Mouse (Mus musculus) lung, adult 2 months (tissue): ENCODE measurements around the gene Pde6g. TPM values are rescaled to one million over a fixed set of nuclear protein-coding genes. Genes with fewer than 3 reads are reported as not detected.

Source experiments
- DNase-seq: peaks from one replicate; pipeline ENCODE4 v3.0.0; 2022
- H3K4me1 ChIP-seq: fragments of 200-500 bp; 2 replicates; pipeline ENCODE4 v1.6.1; 2011; ENCODE audit warnings: low read length; ENCODE audit not compliant: control insufficient read depth, insufficient read depth
- H3K4me3 ChIP-seq: fragments of 200-500 bp; replicated peaks from 2 replicates; pipeline ENCODE3; 2011; ENCODE audit warnings: low read depth, mild to moderate bottlenecking, control low read depth, low read length; ENCODE audit errors: extremely low read depth
- CTCF ChIP-seq: fragments of 200-500 bp; IDR thresholded peaks from 2 replicates; pipeline ENCODE4 v1.5.1; 2011; ENCODE audit warnings: mild to moderate bottlenecking, low read length, control low read depth; ENCODE audit not compliant: insufficient read depth
- POLR2A ChIP-seq: fragments of 200-500 bp; IDR thresholded peaks from 2 replicates; pipeline ENCODE4 v1.6.1; 2011; ENCODE audit warnings: low read depth, mild to moderate bottlenecking, control low read depth, low read length, borderline replicate concordance; ENCODE audit errors: extremely low read depth
- WGBS: fragments of 180-500 bp; shearing (Covaris S2); methylation state at CpG from one replicate; pipeline ENCODE4 v1.1.7; 2018; 5-methylcytosine and 5-hydroxymethylcytosine counted together
- polyA plus RNA-seq: library from polyadenylated mRNA; depleted of rRNA; stranded (reverse); fragments of >200 nt; gene quantifications from 2 replicates; pipeline ENCODE4 v1.2.3, GENCODE M21; 2012; rRNA removed

Pde6g gene
- polyA plus RNA-seq, 1 experiment = 0.45 TPM

DNA sequence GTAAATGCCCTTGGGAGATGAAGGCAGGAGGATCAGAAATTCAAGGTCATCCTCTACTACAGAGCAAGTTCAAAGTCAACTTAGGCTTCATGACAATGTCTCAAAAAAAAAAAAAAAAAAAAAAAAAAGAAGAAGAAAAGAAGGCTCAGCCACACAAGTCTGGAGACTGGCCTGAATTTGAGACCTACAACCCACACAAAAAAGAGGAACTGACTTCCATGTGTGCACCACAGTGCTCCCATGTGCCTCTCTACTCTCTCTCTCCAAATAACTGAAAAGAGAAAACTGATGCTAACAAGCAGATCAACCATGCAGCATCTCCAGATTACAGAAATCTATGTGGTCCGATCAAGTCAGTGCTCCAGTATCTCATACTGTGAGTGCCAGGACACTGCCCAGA, 48.5 kb downstream of the Pde6g start:
- 100% methylated on average over 1 of the region's 1 CpGs for WGBS
- TF ChIP-seq CTCF (no peak), POLR2A (no peak)
- DNase-seq = no peak
- Histone ChIP-seq H3K4me1 (no peaks in the 10 kb centered on the region), H3K4me3 (no peak overlapping the region)

GRCm38 (mm10) chr11:120399319-120399718, 54.0 kb downstream of the Pde6g start:
- TF ChIP-seq CTCF (no peak), POLR2A (no peak)
- 96% methylated on average over 2 of the region's 2 CpGs for WGBS
- DNase-seq = no peak
- no peaks in the 10 kb centered on the region; the same call in 1 of the 2 replicates for H3K4me1 ChIP-seq
- H3K4me3 ChIP-seq = no peak overlapping the region

Other genes starting within 250 kb of the Pde6g start
- gene Bahcc1, start 220.6 kb downstream of the Pde6g start, polyA plus RNA-seq = 10.8 and 12.4 TPM in 2 replicates
- gene Actg1, start 105.0 kb downstream of the Pde6g start, polyA plus RNA-seq = 941 and 1,175 TPM in 2 replicates
- gene Fscn2, start 92.0 kb downstream of the Pde6g start, polyA plus RNA-seq = 0.06 and 0.60 TPM in 2 replicates
- gene Faap100, start 74.7 kb downstream of the Pde6g start, polyA plus RNA-seq = 61.9 and 67.1 TPM in 2 replicates
- 39.2 and 49.8 TPM in 2 replicates for gene Nploc4, start 15.8 kb downstream of the Pde6g start, polyA plus RNA-seq
- gene Tspan10, start 10.9 kb downstream of the Pde6g start, polyA plus RNA-seq = 0.06 TPM in 1 of 2 replicates, not detected in the other
- gene Oxld1, start 4.6 kb upstream of the Pde6g start, polyA plus RNA-seq = 11.9 and 14.9 TPM in 2 replicates
- 11.0 and 14.5 TPM in 2 replicates for gene Ccdc137, start 4.6 kb upstream of the Pde6g start, polyA plus RNA-seq
- 15.6 and 17.3 TPM in 2 replicates for gene Arl16, start 14.1 kb upstream of the Pde6g start, polyA plus RNA-seq
- gene Mrpl12, start 31.1 kb upstream of the Pde6g start, polyA plus RNA-seq = 48.0 and 51.4 TPM in 2 replicates
- 157 and 174 TPM in 2 replicates for gene Slc25a10, start 38.3 kb upstream of the Pde6g start, polyA plus RNA-seq
- gene Gcgr, start 77.2 kb upstream of the Pde6g start, polyA plus RNA-seq = 0.86 and 1.0 TPM in 2 replicates
- gene Mcrip1, start 96.2 kb upstream of the Pde6g start, polyA plus RNA-seq = 133 and 168 TPM in 2 replicates
- gene Ppp1r27, start 97.6 kb upstream of the Pde6g start, polyA plus RNA-seq = 3.3 TPM in 1 of 2 replicates, not detected in the other
- gene P4hb, start 119.8 kb upstream of the Pde6g start, polyA plus RNA-seq = 192 and 254 TPM in 2 replicates
- gene Arhgdia, start 128.1 kb upstream of the Pde6g start, polyA plus RNA-seq = 890 and 923 TPM in 2 replicates
- 26.1 and 29.1 TPM in 2 replicates for gene Alyref, start 144.9 kb upstream of the Pde6g start, polyA plus RNA-seq
- 136 and 159 TPM in 2 replicates for gene Anapc11, start 144.9 kb upstream of the Pde6g start, polyA plus RNA-seq
- 2.5 and 3.0 TPM in 2 replicates for gene Npb, start 155.0 kb upstream of the Pde6g start, polyA plus RNA-seq
- gene Pcyt2, start 164.4 kb upstream of the Pde6g start, polyA plus RNA-seq = 217 and 238 TPM in 2 replicates
- 75.2 and 84.1 TPM in 2 replicates for gene Sirt7, start 171.7 kb upstream of the Pde6g start, polyA plus RNA-seq
- 41.5 and 51.3 TPM in 2 replicates for gene Mafg, start 180.1 kb upstream of the Pde6g start, polyA plus RNA-seq
- gene Pycr1, start 190.3 kb upstream of the Pde6g start, polyA plus RNA-seq = 4.1 and 4.5 TPM in 2 replicates
- 1.1 and 3.1 TPM in 2 replicates for gene Myadml2, start 194.7 kb upstream of the Pde6g start, polyA plus RNA-seq
- 15.5 and 20.6 TPM in 2 replicates for gene Notum, start 207.7 kb upstream of the Pde6g start, polyA plus RNA-seq
- gene Aspscr1, start 219.5 kb upstream of the Pde6g start, polyA plus RNA-seq = 86.9 and 95.8 TPM in 2 replicates